Mouse (Mus musculus) cerebellum, adult 2 months (tissue): ENCODE measurements around the gene Gm8773.

Experiments
- CTCF ChIP-seq: fragments of 200-500 bp; IDR thresholded peaks from 2 replicates; pipeline ENCODE4 v1.5.1; 2011; ENCODE audit warnings: low read depth, mild to moderate bottlenecking, control low read depth, low read length, moderate library complexity, borderline replicate concordance; ENCODE audit not compliant: insufficient read depth
- POLR2A ChIP-seq: fragments of 200-500 bp; IDR thresholded peaks from 2 replicates; pipeline ENCODE4 v1.6.1; 2011; ENCODE audit warnings: low read length, control low read depth, borderline replicate concordance; ENCODE audit not compliant: insufficient read depth

GRCm38 (mm10) chr5:5551110-5551509 is 22.5 kb upstream of the Gm8773 start:
- no peak for TF ChIP-seq CTCF
- no peak for TF ChIP-seq POLR2A
